Mouse (Mus musculus): ENCODE data around the gene Fgfr2. TPM values are rescaled to one million over a fixed set of nuclear protein-coding genes. Genes with fewer than 3 reads are reported as not detected.
A peak's percentile ranks its signal among the peaks of the same experiment; 100 is the strongest.

Gene Fgfr2
- polyA plus RNA-seq, 1 experiment from 2014 or later, result 93.4 TPM

DNA sequence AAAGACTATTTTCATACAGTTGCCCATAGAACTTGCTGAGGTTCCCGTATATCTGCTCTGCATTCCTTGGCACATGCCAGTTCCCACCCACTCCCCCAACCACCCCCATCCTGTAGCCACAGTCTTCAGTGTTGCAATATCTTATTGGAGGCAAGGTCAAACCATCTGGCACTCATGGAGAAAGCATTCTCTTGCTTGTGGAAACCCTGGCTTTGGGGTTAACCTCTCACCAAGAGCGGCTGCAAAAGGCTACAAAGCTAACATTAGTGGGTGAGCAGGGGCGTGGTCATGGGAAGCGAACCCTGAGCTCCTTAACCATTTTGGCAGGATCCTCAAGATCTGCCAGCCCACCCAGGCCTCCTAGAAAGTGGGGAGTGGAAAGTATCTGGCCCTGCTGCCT lies 2486.2 kb downstream of the Fgfr2 start:
- WGBS, result 82% methylated on average over 4 of the region's 4 CpGs
- Histone ChIP-seq H3K27ac (ENCODE audit: low read length) (no peak overlapping the region), H3K27me3 (ENCODE audit: control insufficient read depth, insufficient read depth, low read length) (no peaks in the 10 kb centered on the region), H3K4me2 (ENCODE audit: low read depth, low read length) (no peak overlapping the region), H3K36me3 (ENCODE audit: control insufficient read depth, insufficient read depth, low read length) (no peaks in the 10 kb centered on the region), H3K9me3 (replicated peaks; ENCODE audit: control insufficient read depth, low read length) (no peaks in the 10 kb centered on the region), H3K4me3 (replicated peaks; ENCODE audit: low read length) (no peak overlapping the region), H3K4me1 (ENCODE audit: control insufficient read depth, insufficient read depth, low read length) (peaks cover 10% of the 10 kb centered on the region; the same call in 1 of the 2 replicates), H3K9ac (ENCODE audit: low read length) (no peak overlapping the region)
- no peak for ATAC-seq (ENCODE audit: insufficient read depth, low FRiP score)

DNA sequence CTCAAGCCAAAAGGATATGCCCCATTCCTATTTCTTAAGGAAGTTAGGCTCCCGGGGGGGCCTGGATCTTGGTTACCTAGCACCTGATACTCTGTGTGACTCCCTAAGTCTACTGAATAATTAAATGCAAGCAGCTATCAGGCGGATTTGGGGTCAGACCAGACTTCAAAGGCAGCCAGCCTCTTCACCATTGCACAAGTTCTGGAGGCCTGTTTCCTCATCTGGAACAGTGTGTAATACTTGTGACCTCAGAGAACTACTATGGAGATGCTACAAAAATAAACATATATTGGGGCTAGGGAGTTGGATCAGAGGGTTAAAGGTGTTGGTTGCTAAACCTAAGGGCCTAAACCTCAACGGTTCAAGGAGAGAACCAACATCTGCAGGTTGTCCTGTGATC lies 2486.9 kb downstream of the Fgfr2 start:
- H3K9me3 ChIP-seq (replicated peaks; ENCODE audit: control insufficient read depth, low read length), result no peaks in the 10 kb centered on the region
- H3K9ac ChIP-seq (ENCODE audit: low read length), result no peak overlapping the region
- 85% methylated on average over 3 of the region's 3 CpGs for WGBS
- H3K4me1 ChIP-seq (ENCODE audit: control insufficient read depth, insufficient read depth, low read length), result peaks cover 16% of the 10 kb centered on the region
- no peak for ATAC-seq (ENCODE audit: insufficient read depth, low FRiP score)
- no peak overlapping the region for H3K4me3 ChIP-seq (replicated peaks; ENCODE audit: low read length)
- no peak overlapping the region for H3K4me2 ChIP-seq (ENCODE audit: low read depth, low read length)
- no peaks in the 10 kb centered on the region for H3K27me3 ChIP-seq (ENCODE audit: control insufficient read depth, insufficient read depth, low read length)
- H3K36me3 ChIP-seq (ENCODE audit: control insufficient read depth, insufficient read depth, low read length), result no peaks in the 10 kb centered on the region
- H3K27ac ChIP-seq (ENCODE audit: low read length), result no peak overlapping the region

GRCm38 (mm10) chr7:130635212-130635611 lies 2487.9 kb downstream of the Fgfr2 start:
- no peak overlapping the region for H3K4me2 ChIP-seq (ENCODE audit: low read depth, low read length)
- H3K4me1 ChIP-seq (ENCODE audit: control insufficient read depth, insufficient read depth, low read length), result peaks cover 16% of the 10 kb centered on the region
- no peak overlapping the region for H3K27ac ChIP-seq (ENCODE audit: low read length)
- 45% methylated on average over 7 of the region's 7 CpGs for WGBS
- ATAC-seq (ENCODE audit: insufficient read depth, low FRiP score), result no peak
- no peaks in the 10 kb centered on the region for H3K27me3 ChIP-seq (ENCODE audit: control insufficient read depth, insufficient read depth, low read length)
- no peak overlapping the region for H3K4me3 ChIP-seq (replicated peaks; ENCODE audit: low read length)
- H3K9ac ChIP-seq (ENCODE audit: low read length), result no peak overlapping the region
- H3K36me3 ChIP-seq (ENCODE audit: control insufficient read depth, insufficient read depth, low read length), result no peaks in the 10 kb centered on the region
- no peaks in the 10 kb centered on the region for H3K9me3 ChIP-seq (replicated peaks; ENCODE audit: control insufficient read depth, low read length)

GRCm38 (mm10) chr7:130634259-130634871 lies 2488.8 kb downstream of the Fgfr2 start:
- H3K27ac ChIP-seq (ENCODE audit: low read length), result no peak overlapping the region
- no peaks in the 10 kb centered on the region for H3K9me3 ChIP-seq (replicated peaks; ENCODE audit: control insufficient read depth, low read length)
- no peak overlapping the region for H3K4me3 ChIP-seq (replicated peaks; ENCODE audit: low read length)
- no peaks in the 10 kb centered on the region for H3K36me3 ChIP-seq (ENCODE audit: control insufficient read depth, insufficient read depth, low read length)
- H3K4me2 ChIP-seq (ENCODE audit: low read depth, low read length), result no peak overlapping the region
- no peak overlapping the region for H3K9ac ChIP-seq (ENCODE audit: low read length)
- H3K27me3 ChIP-seq (ENCODE audit: control insufficient read depth, insufficient read depth, low read length), result no peaks in the 10 kb centered on the region
- no peak for ATAC-seq (ENCODE audit: insufficient read depth, low FRiP score)
- peaks cover 16% of the 10 kb centered on the region for H3K4me1 ChIP-seq (ENCODE audit: control insufficient read depth, insufficient read depth, low read length)
- WGBS, result 77% methylated on average over 4 of the region's 4 CpGs

- WGBS, result 83% methylated on average over 5 of the region's 5 CpGs
- Histone ChIP-seq H3K4me2 (ENCODE audit: low read depth, low read length) (no peak overlapping the region), H3K27ac (ENCODE audit: low read length) (no peak overlapping the region), H3K4me3 (replicated peaks; ENCODE audit: low read length) (no peak overlapping the region), H3K9me3 (replicated peaks; ENCODE audit: control insufficient read depth, low read length) (no peaks in the 10 kb centered on the region), H3K27me3 (ENCODE audit: control insufficient read depth, insufficient read depth, low read length) (no peaks in the 10 kb centered on the region), H3K4me1 (ENCODE audit: control insufficient read depth, insufficient read depth, low read length) (peaks cover 13% of the 10 kb centered on the region), H3K36me3 (ENCODE audit: control insufficient read depth, insufficient read depth, low read length) (no peaks in the 10 kb centered on the region), H3K9ac (ENCODE audit: low read length) (no peak overlapping the region)
- no peak for ATAC-seq (ENCODE audit: insufficient read depth, low FRiP score)
These were observed 2490.8 kb downstream of the Fgfr2 start for GRCm38 (mm10) chr7:130632379-130632732.

DNA sequence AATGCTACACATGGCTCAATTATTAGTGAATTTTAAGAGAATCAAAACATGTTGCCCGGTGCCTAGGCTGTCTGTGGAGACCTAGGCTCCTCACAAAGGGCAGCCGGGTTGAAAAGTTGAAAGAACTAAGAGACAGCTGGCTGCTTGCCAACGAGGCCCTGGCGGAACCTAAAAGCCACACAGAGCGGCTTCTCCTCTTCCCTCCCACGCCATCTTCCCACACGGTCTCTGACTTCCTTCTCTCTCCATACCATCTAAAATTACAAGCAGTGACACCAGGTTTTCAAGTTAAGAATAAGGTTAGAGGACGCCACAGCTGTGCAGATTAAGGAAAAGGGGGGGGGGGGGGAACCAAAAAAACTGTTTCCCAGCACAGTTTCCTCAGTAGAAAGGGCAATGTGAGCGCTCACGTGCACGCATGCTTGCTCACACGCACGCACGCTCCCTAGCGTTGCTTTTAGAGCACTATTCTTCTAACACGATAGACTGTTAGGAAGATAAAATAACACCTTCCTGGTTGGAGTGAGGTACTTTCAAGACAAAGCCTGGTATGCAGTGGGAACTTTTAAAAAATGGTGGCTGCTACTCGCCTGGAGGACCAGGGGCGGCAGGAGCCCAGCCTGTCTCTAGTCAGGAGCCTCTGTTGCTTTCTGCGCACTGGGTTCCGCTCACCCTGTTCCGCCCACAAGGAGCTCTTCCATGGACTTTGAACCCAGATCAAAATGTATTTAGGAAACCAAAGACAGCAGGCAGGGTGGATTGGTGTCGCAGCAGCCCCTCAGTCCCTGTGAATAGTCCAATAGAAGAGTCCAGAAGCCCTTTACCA lies 2491.4 kb downstream of the Fgfr2 start:
- H3K9ac ChIP-seq (ENCODE audit: low read length), result no peak overlapping the region
- no peaks in the 10 kb centered on the region for H3K36me3 ChIP-seq (ENCODE audit: control insufficient read depth, insufficient read depth, low read length)
- H3K27ac ChIP-seq (ENCODE audit: low read length), result no peak overlapping the region
- WGBS, result 49% methylated on average over 22 of the region's 22 CpGs
- H3K4me1 ChIP-seq (ENCODE audit: control insufficient read depth, insufficient read depth, low read length), result peaks cover 10% of the 10 kb centered on the region
- H3K9me3 ChIP-seq (replicated peaks; ENCODE audit: control insufficient read depth, low read length), result no peaks in the 10 kb centered on the region
- no peaks in the 10 kb centered on the region for H3K27me3 ChIP-seq (ENCODE audit: control insufficient read depth, insufficient read depth, low read length)
- ATAC-seq (ENCODE audit: insufficient read depth, low FRiP score), result peak; percentile 26; the same call in 1 of the 2 replicates
- H3K4me2 ChIP-seq (ENCODE audit: low read depth, low read length), result no peak overlapping the region
- no peak overlapping the region for H3K4me3 ChIP-seq (replicated peaks; ENCODE audit: low read length)

DNA sequence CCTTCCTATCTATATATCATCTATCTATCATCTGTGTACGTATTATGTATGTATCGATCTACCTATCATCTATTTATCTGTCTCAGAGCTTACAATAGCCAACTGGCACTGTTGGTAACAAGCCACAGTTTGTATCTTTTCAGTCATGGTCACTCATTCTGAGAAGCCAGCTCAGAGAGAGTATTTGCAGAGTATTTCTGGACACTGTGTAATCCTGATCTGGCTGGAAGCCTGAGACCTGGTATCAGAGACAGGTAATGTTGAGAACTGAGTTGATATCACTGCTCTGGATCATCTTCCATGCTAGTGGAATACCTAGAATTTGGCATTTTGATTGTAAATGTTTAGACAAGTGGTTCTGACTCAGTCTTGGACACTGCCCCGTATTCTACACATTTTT lies 2492.2 kb downstream of the Fgfr2 start:
- 86% methylated on average over 3 of the region's 3 CpGs for WGBS
- H3K4me2 ChIP-seq (ENCODE audit: low read depth, low read length), result no peak overlapping the region
- H3K27ac ChIP-seq (ENCODE audit: low read length), result no peak overlapping the region
- no peak overlapping the region for H3K9ac ChIP-seq (ENCODE audit: low read length)
- no peak overlapping the region for H3K4me3 ChIP-seq (replicated peaks; ENCODE audit: low read length)
- H3K9me3 ChIP-seq (replicated peaks; ENCODE audit: control insufficient read depth, low read length), result no peaks in the 10 kb centered on the region
- ATAC-seq (ENCODE audit: insufficient read depth, low FRiP score), result no peak
- H3K27me3 ChIP-seq (ENCODE audit: control insufficient read depth, insufficient read depth, low read length), result no peaks in the 10 kb centered on the region
- H3K4me1 ChIP-seq (ENCODE audit: control insufficient read depth, insufficient read depth, low read length), result peaks cover 10% of the 10 kb centered on the region
- no peaks in the 10 kb centered on the region for H3K36me3 ChIP-seq (ENCODE audit: control insufficient read depth, insufficient read depth, low read length)

GRCm38 (mm10) chr7:130629999-130630398 lies 2493.2 kb downstream of the Fgfr2 start:
- no peak for ATAC-seq (ENCODE audit: insufficient read depth, low FRiP score)
- no peak overlapping the region for H3K27ac ChIP-seq (ENCODE audit: low read length)
- WGBS, result 85% methylated on average over 7 of the region's 7 CpGs
- H3K27me3 ChIP-seq (ENCODE audit: control insufficient read depth, insufficient read depth, low read length), result no peaks in the 10 kb centered on the region
- H3K9ac ChIP-seq (ENCODE audit: low read length), result no peak overlapping the region
- no peaks in the 10 kb centered on the region for H3K36me3 ChIP-seq (ENCODE audit: control insufficient read depth, insufficient read depth, low read length)
- H3K4me1 ChIP-seq (ENCODE audit: control insufficient read depth, insufficient read depth, low read length), result peaks cover 10% of the 10 kb centered on the region
- no peak overlapping the region for H3K4me3 ChIP-seq (replicated peaks; ENCODE audit: low read length)
- no peaks in the 10 kb centered on the region for H3K9me3 ChIP-seq (replicated peaks; ENCODE audit: control insufficient read depth, low read length)
- H3K4me2 ChIP-seq (ENCODE audit: low read depth, low read length), result no peak overlapping the region

DNA sequence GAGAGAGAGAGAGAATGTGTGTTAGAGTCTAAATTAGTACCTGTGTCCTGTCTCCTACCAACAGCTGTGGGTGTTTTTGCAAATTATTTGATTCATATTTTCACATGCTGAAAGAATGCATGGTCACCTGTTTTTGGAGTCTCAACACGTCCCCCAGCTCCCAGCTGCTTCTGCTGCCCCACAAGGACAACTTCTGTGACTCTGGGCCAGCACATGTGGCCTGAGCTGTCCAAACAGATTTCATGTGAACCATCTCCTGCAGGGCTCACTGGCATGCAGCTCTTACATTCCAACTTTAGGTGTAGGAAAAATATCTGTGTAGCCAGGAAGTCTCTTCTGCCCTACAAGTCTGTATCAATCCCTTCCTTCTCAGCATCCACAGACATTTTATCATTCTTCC lies 2494.5 kb downstream of the Fgfr2 start:
- Histone ChIP-seq H3K4me3 (replicated peaks; ENCODE audit: low read length) (no peak overlapping the region), H3K9me3 (replicated peaks; ENCODE audit: control insufficient read depth, low read length) (no peaks in the 10 kb centered on the region), H3K27ac (ENCODE audit: low read length) (no peak overlapping the region), H3K9ac (ENCODE audit: low read length) (no peak overlapping the region), H3K4me1 (ENCODE audit: control insufficient read depth, insufficient read depth, low read length) (peaks cover 14% of the 10 kb centered on the region), H3K27me3 (ENCODE audit: control insufficient read depth, insufficient read depth, low read length) (no peaks in the 10 kb centered on the region), H3K4me2 (ENCODE audit: low read depth, low read length) (no peak overlapping the region), H3K36me3 (ENCODE audit: control insufficient read depth, insufficient read depth, low read length) (no peaks in the 10 kb centered on the region)
- ATAC-seq (ENCODE audit: insufficient read depth, low FRiP score), result no peak
- WGBS, result 35% methylated on average over 1 of the region's 1 CpGs

Measured in stomach, embryonic 16.5 days (tissue).